Mouse (Mus musculus): ENCODE results near the gene Fbp2.

Gene Fbp2

GRCm38 (mm10) chr13:62857941-62858915 lies at the start of gene Fbp2:
TSS of gene Fbp2 (minus strand) at chr13:62858422.
- no peak for DNase-seq (ENCODE audit: low spot score)

GRCm38 (mm10) chr13:62907527-62908162 lies 49.4 kb upstream of the Fbp2 start:
- DNase-seq (ENCODE audit: low spot score) = no peak

GRCm38 (mm10) chr13:62901139-62901538 lies 42.9 kb upstream of the Fbp2 start:
- no peak for DNase-seq (ENCODE audit: low spot score)

- no peak for DNase-seq (ENCODE audit: low spot score)
Observed at GRCm38 (mm10) chr13:62897927-62898646, 39.9 kb upstream of the Fbp2 start.

GRCm38 (mm10) chr13:62893044-62893842 lies 35.0 kb upstream of the Fbp2 start:
- DNase-seq (ENCODE audit: low spot score) = no peak

- no peak for DNase-seq (ENCODE audit: low spot score)
Observed at GRCm38 (mm10) chr13:62889311-62889710, 31.1 kb upstream of the Fbp2 start.

- DNase-seq (ENCODE audit: low spot score) = no peak
Observed at GRCm38 (mm10) chr13:62887712-62888441, 29.7 kb upstream of the Fbp2 start, which contains the start of gene Fbp1. TSS of gene Fbp1 (minus strand) at chr13:62888282.

- no peak for DNase-seq (ENCODE audit: low spot score)
Observed at GRCm38 (mm10) chr13:62884536-62884935, 26.3 kb upstream of the Fbp2 start.

GRCm38 (mm10) chr13:62883925-62884324 lies 25.7 kb upstream of the Fbp2 start:
- DNase-seq (ENCODE audit: low spot score) = no peak

GRCm38 (mm10) chr13:62883436-62883835 lies 25.2 kb upstream of the Fbp2 start:
- no peak for DNase-seq (ENCODE audit: low spot score)

- no peak for DNase-seq (ENCODE audit: low spot score)
Observed at GRCm38 (mm10) chr13:62882856-62883255, 24.6 kb upstream of the Fbp2 start.

- DNase-seq (ENCODE audit: low spot score) = no peak
Observed at GRCm38 (mm10) chr13:62881336-62881735, 23.1 kb upstream of the Fbp2 start.

- no peak for DNase-seq (ENCODE audit: low spot score)
Observed at GRCm38 (mm10) chr13:62879831-62880615, 21.8 kb upstream of the Fbp2 start.

- DNase-seq (ENCODE audit: low spot score) = no peak
Observed at GRCm38 (mm10) chr13:62879411-62879810, 21.2 kb upstream of the Fbp2 start.

- DNase-seq (ENCODE audit: low spot score) = no peak
Observed at GRCm38 (mm10) chr13:62877247-62877646, 19.0 kb upstream of the Fbp2 start.

GRCm38 (mm10) chr13:62876111-62876510 lies 17.9 kb upstream of the Fbp2 start:
- DNase-seq (ENCODE audit: low spot score) = no peak

GRCm38 (mm10) chr13:62872252-62872651 lies 14.0 kb upstream of the Fbp2 start:
- no peak for DNase-seq (ENCODE audit: low spot score)

GRCm38 (mm10) chr13:62870605-62871004 lies 12.4 kb upstream of the Fbp2 start:
- DNase-seq (ENCODE audit: low spot score) = no peak

- DNase-seq (ENCODE audit: low spot score) = no peak
Observed at GRCm38 (mm10) chr13:62866817-62867216, 8.6 kb upstream of the Fbp2 start.
